Mouse (Mus musculus): ENCODE measurements around the gene Dao. TPM values are rescaled to one million over a fixed set of nuclear protein-coding genes. Genes with fewer than 3 reads are reported as not detected.
A peak's percentile ranks its signal among the peaks of the same experiment; 100 is the strongest.

Gene Dao
- total RNA-seq, 2 experiments from 2014 or later = not detected

DNA sequence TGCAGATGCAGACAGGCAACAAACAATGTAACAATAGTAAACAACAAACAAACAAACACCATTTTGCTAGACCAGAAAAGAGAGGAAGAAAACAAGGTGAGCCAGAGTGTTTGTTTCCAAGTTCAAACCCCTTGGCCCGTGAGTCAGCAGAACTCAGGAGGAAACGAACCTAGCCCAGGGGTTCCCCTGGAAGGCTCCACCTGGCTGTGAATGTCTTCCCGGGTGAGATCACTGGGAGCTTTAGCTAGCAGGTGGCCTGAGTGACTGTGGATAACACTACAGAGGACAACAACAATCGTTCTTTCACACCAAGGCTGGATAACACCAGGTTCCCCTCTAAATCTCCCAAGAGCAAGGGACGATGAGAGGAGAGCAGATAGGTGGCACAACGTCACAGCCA, 22.3 kb upstream of the Dao start:
- intact Hi-C loops (cut with DNase I) = no loop called here
- no peak for DNase-seq

- intact Hi-C loops (cut with DNase I) = no loop called here
These were observed 21.7 kb upstream of the Dao start for GRCm38 (mm10) chr5:113981843-113982242.

GRCm38 (mm10) chr5:113983541-113983940, 20.0 kb upstream of the Dao start:
- no peak for DNase-seq
- intact Hi-C loops (cut with DNase I) = no loop called here

More at GRCm38 (mm10) chr5:113981843-113982242, 21.7 kb upstream of the Dao start:
- DNase-seq = no peak

DNA sequence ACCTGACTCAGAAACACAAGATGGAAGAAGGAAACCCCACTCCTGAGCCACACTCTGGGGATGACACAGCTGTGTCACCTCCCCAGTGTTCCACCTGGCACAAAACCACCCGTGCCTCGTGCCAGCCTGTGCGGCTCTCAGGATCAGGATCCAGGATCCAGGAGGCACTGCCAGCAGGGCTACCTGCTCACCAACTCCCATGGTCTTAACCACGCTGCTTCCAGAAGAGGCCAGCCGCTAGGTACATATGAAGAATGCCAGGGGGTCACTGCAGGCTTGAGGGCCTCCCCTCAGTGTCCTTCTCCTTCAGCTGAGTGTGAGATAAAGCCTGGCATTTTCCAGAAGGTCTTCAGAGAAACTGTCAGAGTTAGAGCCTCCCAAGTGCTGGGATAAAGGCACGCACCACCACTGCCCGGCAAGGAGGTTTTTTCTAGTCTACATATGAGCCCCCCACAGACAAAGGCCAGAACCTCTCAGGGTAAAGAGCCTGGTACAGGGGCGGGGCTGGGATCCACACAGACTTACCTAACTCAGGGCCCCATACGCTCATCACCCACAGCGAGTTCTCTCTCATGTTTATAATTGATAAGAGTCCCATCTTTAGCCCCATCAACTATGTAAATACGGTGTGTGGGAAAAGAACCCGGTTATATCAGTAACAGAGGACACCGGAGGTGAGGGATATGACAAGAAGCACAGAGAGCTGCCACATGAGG, 19.3 kb upstream of the Dao start:
- intact Hi-C loops (cut with DNase I) = no loop called here
- DNase-seq = no peak

GRCm38 (mm10) chr5:113985737-113986136, 17.8 kb upstream of the Dao start:
- intact Hi-C loops (cut with DNase I) = loop anchor here (1.0 to 2.0 kb wide), 2 partner anchors 10 to 29 kb away; no protein-coding TSS in a partner anchor
- no peak for DNase-seq

DNA sequence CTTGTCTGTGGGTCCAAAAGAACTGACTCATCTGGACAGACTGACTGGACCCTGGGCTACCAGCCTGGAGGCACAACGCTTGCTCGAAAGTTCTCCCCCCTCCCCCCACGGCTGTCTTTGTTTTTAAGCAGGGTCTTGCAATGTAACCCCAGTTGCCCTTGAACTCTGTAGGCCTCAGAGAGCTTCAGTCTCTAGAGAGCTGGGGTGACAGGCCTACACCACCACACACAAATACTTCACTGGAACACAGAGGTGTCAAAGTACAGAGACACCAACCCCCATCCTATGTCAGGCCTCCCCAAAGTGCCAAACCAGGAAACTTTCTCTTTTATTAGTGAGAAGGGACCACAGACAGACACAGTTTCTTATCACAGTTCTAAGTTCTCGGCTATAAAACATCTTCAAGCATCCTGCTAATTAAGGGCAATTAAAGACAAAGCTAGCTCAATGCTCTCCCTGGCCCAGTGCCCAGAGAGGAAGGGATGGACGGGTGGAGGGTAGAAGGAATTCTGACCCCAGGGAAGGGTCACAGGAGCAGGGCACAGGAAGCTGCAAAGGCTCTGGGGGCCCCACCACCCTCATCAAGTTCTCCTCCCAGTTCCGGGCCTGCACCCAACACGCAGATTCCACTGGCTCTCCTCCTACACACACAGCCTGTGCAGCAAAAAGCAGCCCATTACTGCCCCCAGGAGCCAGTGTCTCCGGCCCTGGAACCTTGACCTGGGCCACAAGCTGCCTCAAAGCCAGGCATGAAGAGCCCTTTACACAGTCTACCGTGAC, 17.1 kb upstream of the Dao start:
- DNase-seq = peak; percentile 75
- intact Hi-C loops (cut with DNase I) = loop anchor here (1.0 to 2.0 kb wide), 2 partner anchors 11 to 30 kb away; no protein-coding TSS in a partner anchor

- DNase-seq = no peak
- intact Hi-C loops (cut with DNase I) = loop anchor here (2.0 to 5.0 kb wide), 2 partner anchors 21 to 82 kb away; partner anchors contain the start of gene Coro1c
These were observed 14.0 kb upstream of the Dao start for GRCm38 (mm10) chr5:113989437-113990024.

DNA sequence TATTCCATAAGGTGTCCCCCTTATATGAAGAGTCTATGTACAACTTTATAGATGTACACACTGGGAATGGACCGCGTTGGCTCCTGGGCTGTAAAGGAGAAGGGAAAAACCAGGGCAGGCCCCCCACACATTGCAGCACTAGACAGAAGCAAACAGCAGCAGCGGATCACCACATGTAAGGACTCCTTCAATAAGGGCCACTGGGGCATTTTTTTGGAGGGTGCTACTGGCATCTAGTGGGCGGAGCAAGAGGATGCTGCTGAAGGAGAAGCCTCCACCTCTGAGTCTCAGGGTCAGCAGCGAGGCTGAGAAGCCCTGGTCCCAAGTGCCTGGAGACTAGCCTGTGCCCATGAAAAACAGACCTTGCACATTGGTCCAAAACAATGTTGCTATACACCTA, 12.9 kb upstream of the Dao start:
- DNase-seq = no peak
- intact Hi-C loops (cut with DNase I) = loop anchor here (2.0 to 5.0 kb wide), 2 partner anchors 22 to 83 kb away; partner anchors contain the start of gene Coro1c

DNA sequence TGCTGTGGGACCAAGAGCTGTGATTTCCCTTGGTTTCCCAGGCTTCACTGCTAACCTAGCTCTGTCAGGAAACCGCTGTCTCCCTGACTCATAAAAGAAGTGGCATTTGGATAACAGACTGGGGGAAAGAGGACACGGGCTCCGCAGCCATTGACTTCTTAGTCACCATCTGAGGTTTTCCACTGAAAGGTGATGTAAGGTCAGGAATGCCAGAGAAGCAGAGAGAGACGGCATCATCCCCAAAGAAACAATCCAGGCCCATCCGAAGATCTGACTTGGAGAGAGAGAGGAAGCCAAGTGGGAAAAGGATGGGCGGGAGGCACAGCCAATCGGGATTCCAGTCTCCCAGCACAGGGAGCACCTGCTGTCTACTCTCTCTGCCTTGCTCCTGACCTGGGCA, 12.4 kb upstream of the Dao start:
- intact Hi-C loops (cut with DNase I) = loop anchor here (2.0 to 5.0 kb wide), 2 partner anchors 22 to 84 kb away; partner anchors contain the start of gene Coro1c

GRCm38 (mm10) chr5:113992339-113992831, 11.1 kb upstream of the Dao start:
- intact Hi-C loops (cut with DNase I) = loop anchor here (2.0 to 5.0 kb wide), 2 partner anchors 18 to 85 kb away; partner anchors contain the start of gene Coro1c
- DNase-seq = peak in 1 of 2 experiments; percentile 44

More for the DNA sequence above, 12.4 kb upstream of the Dao start:
- no peak for DNase-seq

- intact Hi-C loops (cut with DNase I) = loop anchor here (2.0 to 5.0 kb wide), 2 partner anchors 18 to 86 kb away; partner anchors contain the start of gene Coro1c
- DNase-seq = peak; percentile 52 to 72
These were observed 10.4 kb upstream of the Dao start for GRCm38 (mm10) chr5:113993031-113993486.

- intact Hi-C loops (cut with DNase I) = loop anchor here (2.0 to 5.0 kb wide), 3 partner anchors 19 to 86 kb away; partner anchors contain the start of gene Coro1c
These were observed 9.7 kb upstream of the Dao start, which contains the start of gene Ssh1 for GRCm38 (mm10) chr5:113993487-113994465. Gene Ssh1 (minus strand): TSS chr5:113993894.

GRCm38 (mm10) chr5:113996458-113996857, 7.0 kb upstream of the Dao start:
- intact Hi-C loops (cut with DNase I) = no loop called here
- DNase-seq = no peak

More at GRCm38 (mm10) chr5:113993487-113994465, 9.7 kb upstream of the Dao start, which contains the start of gene Ssh1:
- DNase-seq = peak; percentile 94 to 95

DNA sequence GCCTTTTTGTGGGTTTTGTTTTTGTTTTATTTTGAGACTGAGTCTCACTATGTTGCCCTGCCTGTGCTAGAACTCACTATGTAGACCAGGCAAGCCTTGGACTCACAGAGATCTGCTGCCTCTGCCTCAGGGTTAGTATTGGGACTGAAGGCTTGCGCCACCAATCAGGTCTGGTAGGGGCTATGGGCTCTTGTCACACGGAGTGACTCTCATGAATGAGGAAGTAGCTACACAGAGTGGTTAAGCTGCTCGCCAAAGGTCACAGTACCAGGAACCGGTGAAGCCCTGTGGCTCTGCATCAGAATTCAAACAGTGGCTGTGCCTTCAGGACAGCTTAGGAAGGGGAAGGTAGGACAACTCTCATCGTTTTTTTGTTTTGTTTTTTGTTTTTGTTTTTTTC, 4.1 kb upstream of the Dao start:
- intact Hi-C loops (cut with DNase I) = no loop called here
- no peak for DNase-seq

GRCm38 (mm10) chr5:114004573-114004972, 1.1 kb downstream of the Dao start:
- intact Hi-C loops (cut with DNase I) = no loop called here
- DNase-seq = no peak

- intact Hi-C loops (cut with DNase I) = no loop called here
- DNase-seq = no peak
These were observed 1.6 kb downstream of the Dao start for GRCm38 (mm10) chr5:114005100-114005499.

- intact Hi-C loops (cut with DNase I) = no loop called here
- no peak for DNase-seq
These were observed 3.5 kb downstream of the Dao start for GRCm38 (mm10) chr5:114006974-114007373.

DNA sequence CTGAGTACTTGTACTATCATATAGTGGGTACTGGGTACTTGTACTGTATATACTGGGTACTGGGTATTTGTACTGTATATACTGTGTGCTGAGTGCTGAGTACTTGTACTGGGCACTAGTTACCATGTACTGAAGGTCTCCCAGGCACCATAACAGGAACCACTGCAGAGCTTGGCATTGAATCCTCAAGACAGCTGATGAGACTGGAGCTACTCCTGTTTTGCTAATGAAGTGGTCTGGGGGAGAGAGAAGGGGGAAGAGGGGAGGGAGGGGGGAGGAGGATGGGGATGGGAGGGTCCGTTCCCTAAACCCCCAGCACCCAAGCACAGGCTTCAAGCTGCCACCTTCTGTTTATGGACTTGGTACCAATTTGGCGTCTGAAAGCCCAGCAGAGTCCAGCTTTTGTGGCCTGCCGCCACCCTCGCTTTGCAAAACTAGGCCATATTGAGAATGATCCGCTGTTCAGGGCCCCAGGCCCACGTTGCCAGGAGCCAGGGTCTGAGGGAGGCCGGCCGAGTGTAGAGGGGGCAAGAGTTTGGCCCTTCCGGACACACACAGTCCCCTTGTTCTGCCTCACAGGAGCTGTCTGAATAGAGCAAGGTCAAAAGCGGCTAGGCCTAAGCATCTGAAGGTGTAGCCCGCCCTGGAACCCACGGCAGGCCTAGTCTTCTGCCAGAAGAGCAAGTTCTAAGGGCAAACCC, 4.4 kb downstream of the Dao start:
- intact Hi-C loops (cut with DNase I) = no loop called here
- DNase-seq = no peak

DNA sequence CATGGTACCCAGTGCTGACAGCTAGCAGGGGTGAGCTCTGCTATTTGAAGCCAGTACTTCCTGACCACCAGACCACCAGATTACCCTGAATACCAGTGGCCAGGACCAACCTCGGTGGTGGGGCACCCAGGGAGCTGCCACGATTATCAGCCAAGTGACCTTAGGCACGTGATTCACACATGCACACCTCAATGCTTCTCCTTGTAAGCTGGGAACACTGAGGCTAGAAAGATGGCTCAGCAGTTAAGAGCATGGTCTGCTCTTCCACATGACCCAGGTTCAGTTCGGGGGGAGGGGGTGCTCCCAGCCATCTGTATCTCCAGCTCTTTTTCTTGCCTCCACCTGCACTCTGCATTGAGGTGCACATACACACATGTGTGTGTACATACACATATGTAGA, 5.5 kb downstream of the Dao start:
- DNase-seq = no peak
- intact Hi-C loops (cut with DNase I) = no loop called here

Data from heart, postnatal 36 days (tissue).